Mouse (Mus musculus) splenic B cell, adult 2 months (primary cell): ENCODE measurements around the gene Gzf1.

Experiments
- DNase-seq: peaks from one replicate; pipeline ENCODE4 v3.0.0-alpha.2; 2011; ENCODE audit warnings: low read depth, low spot score
- H3K27me3 ChIP-seq: 2 replicates; pipeline ENCODE4 v1.6.1; 2012; ENCODE audit warnings: mild to moderate bottlenecking, low read length, moderate library complexity, mixed read lengths; ENCODE audit not compliant: control insufficient read depth, poor library complexity, insufficient read depth, severe bottlenecking
- H3K36me3 ChIP-seq: 2 replicates; pipeline ENCODE4 v1.6.1; 2012; ENCODE audit warnings: mild to moderate bottlenecking, low read length, moderate library complexity, mixed read lengths; ENCODE audit not compliant: control insufficient read depth, poor library complexity, insufficient read depth, severe bottlenecking

Gene Gzf1

DNA sequence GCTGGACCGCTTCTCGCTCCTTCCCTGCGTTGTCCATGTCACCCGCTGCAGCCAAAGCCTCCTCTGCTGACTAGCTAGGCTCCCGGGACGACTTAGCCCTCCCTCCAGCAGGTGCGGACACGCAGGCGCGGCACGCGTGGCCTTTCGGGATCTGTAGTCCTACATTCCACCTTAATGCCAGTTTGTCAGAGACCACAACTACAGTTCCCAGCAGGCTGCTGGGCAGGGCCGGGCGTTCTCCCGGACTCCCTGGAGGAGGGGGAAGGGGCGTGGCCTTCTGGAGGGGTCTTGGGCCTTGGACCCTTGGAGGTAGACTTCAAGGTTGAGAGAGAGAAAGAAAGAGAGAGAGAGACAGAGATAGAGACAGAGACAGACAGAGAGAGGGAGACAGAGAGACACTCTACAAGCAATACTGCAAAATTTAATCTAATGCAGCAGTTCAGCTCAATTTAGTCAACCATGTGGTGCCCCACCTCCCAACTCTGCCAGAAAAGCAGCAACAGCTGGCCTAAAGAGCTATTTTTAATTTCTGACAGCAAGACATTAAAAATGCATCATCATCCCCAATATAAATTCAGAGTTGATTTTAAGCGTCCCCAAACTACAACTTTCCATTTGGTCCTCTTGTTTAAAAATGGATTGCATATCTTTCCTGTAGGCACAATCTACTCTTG is 51.6 kb downstream of the Gzf1 start, which contains the start of gene Napb:
Gene Napb, minus strand, starts transcription at position 141 of the 674 bp plus-strand sequence.
- peak; percentile 34 for DNase-seq
- no peaks in the 10 kb centered on the region for H3K36me3 ChIP-seq
- no peaks in the 10 kb centered on the region; the same call in 1 of the 2 replicates for H3K27me3 ChIP-seq
